Mouse (Mus musculus) CD4-positive, CD25-positive, alpha-beta regulatory T cell, adult 4 months (primary cell): ENCODE data around the gene Anks1b. TPM values are rescaled to one million over a fixed set of nuclear protein-coding genes. Genes with fewer than 3 reads are reported as not detected.

Experiments used
- ATAC-seq: one replicate; pipeline ENCODE4 v1.8.0; 2017
- polyA plus RNA-seq, 2 experiments: library from polyadenylated mRNA; unstranded; fragments of 100-300 nt; shearing (Covaris generic); gene quantifications; one replicate each; pipeline ENCODE4 v1.2.1; 2017

Gene Anks1b
- polyA plus RNA-seq, 2 experiments from 2014 or later = not detected

- no peak for ATAC-seq
Measured at GRCm38 (mm10) chr10:90400382-90400781, 527.1 kb downstream of the Anks1b start.

DNA sequence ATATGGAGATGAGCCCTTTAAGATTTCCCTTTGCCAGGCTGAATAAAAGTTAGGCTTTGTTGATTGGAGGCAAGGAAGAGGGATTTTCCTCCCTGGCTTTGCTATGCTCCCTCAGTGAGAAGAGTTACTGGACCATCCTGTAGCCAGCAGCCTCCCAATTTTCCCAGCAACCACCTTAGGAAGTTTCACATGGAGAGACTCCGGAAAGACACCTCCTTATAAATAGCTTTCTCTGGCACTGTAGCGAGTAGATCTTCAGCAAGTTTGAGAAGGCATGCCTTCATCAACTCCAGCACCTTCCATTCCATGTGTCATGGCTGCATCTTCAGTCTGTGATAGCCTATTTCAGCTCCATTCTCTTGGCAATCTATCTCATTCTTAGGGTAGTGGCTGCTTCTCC lies 535.2 kb downstream of the Anks1b start:
- no peak for ATAC-seq

DNA sequence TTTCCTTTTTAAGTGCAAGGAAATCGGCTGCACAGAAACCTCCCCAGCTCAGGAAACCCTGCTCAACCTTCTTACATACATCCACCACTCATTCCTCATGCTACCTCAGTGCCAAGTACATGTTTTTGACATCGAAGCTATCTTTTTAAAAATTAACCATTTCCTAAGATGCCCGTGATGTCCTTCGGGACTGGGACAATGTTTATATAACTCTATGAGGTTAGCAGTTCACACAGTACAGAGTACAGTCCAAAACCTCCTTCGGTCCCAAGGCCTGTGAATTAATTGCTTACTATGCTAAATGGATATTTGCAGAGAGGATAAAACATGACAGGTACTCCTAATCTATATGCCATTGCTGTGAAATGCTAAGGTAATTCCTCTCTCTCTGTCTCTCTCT lies 558.2 kb downstream of the Anks1b start:
- ATAC-seq = no peak

GRCm38 (mm10) chr10:90431974-90432373 lies 558.7 kb downstream of the Anks1b start:
- ATAC-seq = no peak

GRCm38 (mm10) chr10:90432479-90432878 lies 559.2 kb downstream of the Anks1b start:
- no peak for ATAC-seq

DNA sequence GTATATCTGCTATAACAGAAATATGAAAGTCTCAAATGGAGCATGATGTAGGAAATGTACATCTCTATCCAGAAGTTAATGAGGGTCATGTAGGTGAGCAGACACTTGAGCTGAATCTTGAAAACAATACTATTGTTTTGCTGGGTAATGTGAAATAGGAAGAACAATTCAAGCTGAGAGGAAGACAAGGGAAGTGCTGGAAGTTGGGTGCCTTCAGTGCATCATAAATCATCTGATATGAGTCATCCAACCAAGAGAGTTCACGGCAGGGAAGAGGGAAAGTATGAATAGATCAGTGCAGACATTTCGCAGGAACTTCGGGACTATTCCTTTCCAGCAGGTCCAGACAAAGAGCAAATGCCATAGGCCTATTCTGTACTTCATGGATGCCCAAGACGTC lies 567.7 kb downstream of the Anks1b start:
- ATAC-seq = no peak

- ATAC-seq = no peak
Measured at GRCm38 (mm10) chr10:90441656-90442055, 568.3 kb downstream of the Anks1b start.

DNA sequence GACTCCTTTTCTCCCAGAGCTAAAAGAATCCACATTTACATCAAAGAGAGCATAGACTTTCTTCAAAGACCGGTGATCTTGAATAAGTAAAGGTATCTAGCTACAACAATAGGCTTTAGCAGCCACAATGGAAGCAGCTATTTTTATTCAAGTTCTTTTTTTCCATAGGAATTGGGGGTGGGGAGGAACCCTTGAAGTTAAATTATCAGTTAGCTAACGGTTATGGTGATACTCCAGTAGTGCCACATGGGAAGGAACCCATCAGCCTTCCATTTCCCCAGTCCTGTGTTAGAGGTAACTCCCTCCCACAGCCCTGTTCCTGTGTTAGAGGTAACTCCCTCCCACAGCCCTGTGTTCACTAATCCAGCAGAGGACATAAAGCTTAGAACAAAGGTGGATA lies 591.6 kb downstream of the Anks1b start:
- no peak for ATAC-seq

DNA sequence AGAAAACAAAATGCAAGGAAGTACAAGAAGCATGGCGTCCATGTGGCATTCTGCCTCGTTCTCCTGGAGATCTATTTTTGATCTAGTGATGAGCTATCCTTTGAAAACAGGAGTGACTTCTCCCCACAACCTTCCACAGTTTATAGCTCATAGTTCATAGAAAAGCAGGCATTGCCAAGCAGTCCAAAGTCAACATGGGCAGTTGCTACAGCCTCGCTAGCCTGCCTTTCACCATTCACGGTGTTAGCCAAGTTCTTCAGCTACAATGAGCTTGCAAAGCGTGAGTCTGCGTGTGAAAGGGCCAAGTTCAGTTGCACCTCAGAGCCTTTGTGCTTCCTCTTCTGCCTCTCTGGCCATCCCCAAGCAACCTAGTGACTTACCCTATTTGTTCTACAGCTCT lies 592.1 kb downstream of the Anks1b start:
- no peak for ATAC-seq

DNA sequence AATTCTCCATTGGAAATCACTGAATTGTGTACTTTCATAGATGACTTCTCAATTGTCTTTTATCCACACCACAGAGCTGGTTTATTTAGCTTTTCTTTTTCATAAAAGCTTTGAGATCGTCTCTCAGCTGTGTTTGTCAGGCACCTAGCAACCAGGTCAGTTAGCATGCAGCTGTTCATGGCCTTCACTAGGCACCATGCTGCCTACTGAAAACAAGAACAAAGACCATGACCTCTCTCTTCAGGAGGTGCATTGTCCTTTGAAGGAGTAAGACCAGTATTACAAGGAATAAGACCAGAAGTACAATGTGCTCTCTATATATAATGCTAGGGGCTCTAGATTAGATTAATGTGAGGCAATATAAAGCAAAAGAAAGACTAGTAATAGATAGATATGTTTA lies 594.2 kb downstream of the Anks1b start:
- no peak for ATAC-seq

DNA sequence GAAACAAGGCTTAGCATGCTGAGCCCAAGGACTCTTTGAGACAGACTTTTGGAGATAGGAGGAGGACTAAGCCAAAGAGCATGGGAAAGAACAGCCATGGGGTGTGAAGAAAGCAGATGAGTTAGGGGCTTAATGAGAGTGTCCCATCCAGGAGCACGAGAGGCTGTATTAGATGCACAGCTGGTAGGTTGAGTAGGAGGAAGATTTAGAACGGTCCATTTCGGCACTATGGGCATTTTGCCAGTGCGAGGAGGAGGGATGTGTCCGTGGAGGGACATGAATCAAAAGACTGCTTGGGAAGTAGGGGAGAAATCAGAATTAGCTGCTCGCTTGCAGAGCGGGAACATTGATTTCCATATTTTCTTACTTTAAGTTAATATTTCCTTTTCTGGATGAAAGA lies 620.1 kb downstream of the Anks1b start:
- no peak for ATAC-seq

DNA sequence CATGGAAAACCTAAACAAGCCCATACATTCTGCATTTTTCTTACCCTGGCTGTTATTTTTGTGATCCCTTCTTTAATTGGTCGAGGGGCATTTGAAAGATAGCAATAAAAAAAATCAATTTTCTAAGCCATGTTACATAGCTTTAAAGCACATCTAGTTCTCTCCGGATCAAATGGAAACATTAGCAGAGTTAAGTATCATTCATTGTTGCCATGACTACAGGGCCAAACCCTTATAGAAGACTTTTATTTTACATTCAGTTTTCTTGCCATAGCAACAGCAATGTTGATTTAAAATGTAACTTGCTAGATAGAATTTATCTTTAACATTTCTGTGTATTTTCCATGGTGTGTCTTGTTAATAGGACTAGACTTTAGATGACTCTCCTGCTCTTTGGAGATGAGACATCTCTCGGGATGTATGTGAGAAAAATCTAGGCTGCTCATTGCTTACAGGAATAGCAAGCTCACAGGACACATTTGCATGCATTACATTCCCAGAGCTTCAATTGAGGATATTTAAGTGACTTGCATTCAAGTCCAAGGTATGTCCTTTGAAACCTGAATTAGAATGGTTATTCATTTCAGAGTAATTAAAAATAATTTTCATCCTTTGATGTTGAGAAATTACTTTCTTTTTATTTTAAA lies 620.8 kb downstream of the Anks1b start:
- ATAC-seq = no peak

GRCm38 (mm10) chr10:90494981-90495516 lies 621.7 kb downstream of the Anks1b start:
- ATAC-seq = no peak

- ATAC-seq = no peak
Measured at GRCm38 (mm10) chr10:90507561-90507960, 634.3 kb downstream of the Anks1b start.

- no peak for ATAC-seq
Measured at GRCm38 (mm10) chr10:90512801-90513200, 639.5 kb downstream of the Anks1b start.

DNA sequence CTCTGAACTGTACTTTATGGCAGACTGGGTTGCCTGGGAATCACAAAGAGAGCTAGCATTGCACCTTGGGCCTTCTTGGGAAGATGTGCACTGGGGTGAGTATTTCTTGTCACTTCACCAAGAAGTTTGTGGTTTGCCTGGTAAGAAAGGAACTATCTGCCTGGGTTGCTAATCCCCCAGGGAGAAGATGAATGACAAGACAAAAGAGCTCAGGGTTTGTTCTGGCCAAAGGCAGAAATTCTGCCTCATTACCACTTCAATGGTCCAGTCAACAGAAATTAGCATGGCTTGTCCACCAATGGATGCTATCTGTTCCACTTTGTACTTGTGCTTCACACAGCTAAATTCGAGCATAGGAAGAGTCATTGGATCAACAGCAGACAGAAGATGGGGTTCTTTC lies 658.5 kb downstream of the Anks1b start:
- no peak for ATAC-seq

DNA sequence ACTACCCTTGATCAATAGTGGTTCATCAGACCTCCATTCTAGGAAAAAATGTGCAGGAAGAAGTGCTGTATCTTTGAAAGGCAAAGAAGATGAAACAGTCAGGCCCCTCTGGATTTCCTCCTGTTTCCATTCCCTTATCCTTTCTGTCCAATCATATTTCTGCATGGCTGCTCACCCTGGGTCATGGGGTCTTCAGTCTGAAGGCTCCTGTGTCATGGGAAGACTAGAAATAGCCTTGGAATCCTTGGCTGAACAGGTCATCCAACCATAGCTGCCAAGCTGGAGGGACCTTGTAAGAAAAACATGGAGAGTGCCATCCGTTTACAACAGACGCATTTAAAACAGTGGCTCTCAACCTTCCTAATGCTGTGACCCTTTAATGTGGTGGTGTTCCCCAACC lies 662.1 kb downstream of the Anks1b start:
- no peak for ATAC-seq

- ATAC-seq = no peak
Measured at GRCm38 (mm10) chr10:90546635-90547034, 673.3 kb downstream of the Anks1b start.

DNA sequence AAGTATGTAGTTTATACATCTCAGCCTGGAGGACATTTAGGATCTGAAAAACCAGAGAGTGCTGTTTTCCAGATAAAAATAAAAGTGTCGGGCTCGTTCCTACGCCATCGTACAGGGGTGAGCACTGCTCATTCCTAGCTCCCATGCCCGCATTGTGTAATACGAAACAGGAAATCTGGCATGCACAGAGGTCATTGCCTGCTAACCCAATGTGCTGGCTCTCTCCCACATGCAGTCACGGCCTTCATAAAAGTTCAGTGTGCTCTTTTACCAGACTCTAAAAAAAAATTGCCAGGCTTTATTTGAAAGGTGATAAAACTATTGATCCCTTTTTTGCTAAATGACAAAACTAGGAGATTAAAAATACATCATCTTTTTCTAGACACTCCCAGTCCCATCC lies 689.6 kb downstream of the Anks1b start:
- no peak for ATAC-seq

- ATAC-seq = no peak
Measured at GRCm38 (mm10) chr10:90576191-90577098, 703.1 kb downstream of the Anks1b start.

DNA sequence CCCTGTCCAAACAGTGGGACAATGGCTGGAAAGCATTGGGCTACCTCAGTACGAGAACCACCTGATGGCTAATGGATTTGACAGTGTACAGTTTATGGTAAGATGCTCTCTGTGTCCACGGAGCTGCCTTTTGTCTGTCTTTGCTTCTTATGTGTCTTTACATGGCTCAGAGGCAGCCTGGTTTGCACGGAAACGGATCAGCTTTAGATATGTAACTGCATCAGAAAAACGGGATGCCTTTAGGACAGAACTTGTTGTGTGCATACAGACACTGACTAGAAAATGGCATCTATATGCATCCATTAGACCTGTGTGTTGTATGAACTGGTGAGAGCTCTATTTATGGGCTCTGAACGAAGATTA lies 703.8 kb downstream of the Anks1b start:
- no peak for ATAC-seq

- no peak for ATAC-seq
Measured at GRCm38 (mm10) chr10:90577777-90578176, 704.5 kb downstream of the Anks1b start.

- ATAC-seq = no peak
Measured at GRCm38 (mm10) chr10:90579970-90580369, 706.7 kb downstream of the Anks1b start.

GRCm38 (mm10) chr10:90584052-90584451 lies 710.7 kb downstream of the Anks1b start:
- ATAC-seq = no peak
